Mouse (Mus musculus): ENCODE data around the gene Dnmbp. TPM values are rescaled to one million over a fixed set of nuclear protein-coding genes. Genes with fewer than 3 reads are reported as not detected.

The Dnmbp gene
- polyA plus RNA-seq, 1 experiment from 2014 or later = 27.3 TPM

DNA sequence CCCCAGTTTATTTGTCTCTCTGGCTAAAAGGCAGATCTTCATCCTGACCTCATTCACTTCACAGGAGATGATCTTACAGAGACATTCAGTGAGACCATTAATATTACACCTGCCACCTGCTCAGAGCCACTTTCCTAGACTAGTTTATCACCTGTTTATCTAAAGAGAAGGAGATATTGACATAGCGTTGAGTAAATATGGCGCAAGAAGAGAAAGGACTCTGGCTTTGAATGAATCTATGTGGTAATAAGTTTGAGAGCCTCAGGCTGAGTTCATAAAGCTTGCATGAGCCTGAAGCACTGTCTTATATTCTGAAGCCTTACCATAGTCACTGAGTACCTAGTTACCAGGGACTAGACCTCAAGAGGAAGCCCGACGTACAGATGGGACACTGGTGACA, 128.6 kb downstream of the Dnmbp start:
- WGBS = 90% methylated on average over 4 of the region's 4 CpGs
- Histone ChIP-seq H3K27ac (no peak overlapping the region), H3K4me1 (0 out of 2 replicates have a peak, but pooled peaks cover 4% of the 10 kb centered on the region), H3K27me3 (no peaks in the 10 kb centered on the region), H3K9me3 (no peaks in the 10 kb centered on the region), H3K4me3 (no peak overlapping the region), H3K36me3 (no peaks in the 10 kb centered on the region), H3K9ac (no peak overlapping the region), H3K4me2 (replicated peaks) (no peak overlapping the region)
- ATAC-seq (ENCODE audit: low FRiP score, low read depth) = no peak

DNA sequence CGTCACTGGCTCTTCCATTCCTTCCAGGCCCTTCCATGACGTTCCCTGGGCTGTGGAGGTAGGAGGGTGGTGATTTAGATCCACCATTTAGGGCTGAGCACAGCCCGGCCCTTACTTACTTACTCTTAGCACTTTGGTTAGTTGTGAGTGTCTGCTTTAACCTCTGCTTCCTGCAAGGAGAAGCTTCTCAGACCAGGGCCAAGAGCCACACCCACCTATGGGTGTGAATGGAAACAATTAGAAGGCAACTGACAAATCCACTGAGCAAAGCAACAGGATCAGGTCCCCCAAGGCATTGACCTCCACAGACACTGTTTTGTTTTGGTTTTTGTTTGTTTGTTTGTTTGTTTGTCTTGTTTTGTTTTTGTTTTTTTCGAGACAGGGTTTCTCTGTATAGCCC, 130.7 kb downstream of the Dnmbp start:
- H3K9ac ChIP-seq = no peak overlapping the region
- H3K36me3 ChIP-seq = no peaks in the 10 kb centered on the region
- no peak overlapping the region for H3K4me2 ChIP-seq (replicated peaks)
- no peaks in the 10 kb centered on the region for H3K9me3 ChIP-seq
- no peak for ATAC-seq (ENCODE audit: low FRiP score, low read depth)
- no peak overlapping the region for H3K27ac ChIP-seq
- H3K4me1 ChIP-seq = no peaks in the 10 kb centered on the region
- no peaks in the 10 kb centered on the region for H3K27me3 ChIP-seq
- WGBS = 36% methylated on average over 4 of the region's 4 CpGs
- H3K4me3 ChIP-seq = no peak overlapping the region

DNA sequence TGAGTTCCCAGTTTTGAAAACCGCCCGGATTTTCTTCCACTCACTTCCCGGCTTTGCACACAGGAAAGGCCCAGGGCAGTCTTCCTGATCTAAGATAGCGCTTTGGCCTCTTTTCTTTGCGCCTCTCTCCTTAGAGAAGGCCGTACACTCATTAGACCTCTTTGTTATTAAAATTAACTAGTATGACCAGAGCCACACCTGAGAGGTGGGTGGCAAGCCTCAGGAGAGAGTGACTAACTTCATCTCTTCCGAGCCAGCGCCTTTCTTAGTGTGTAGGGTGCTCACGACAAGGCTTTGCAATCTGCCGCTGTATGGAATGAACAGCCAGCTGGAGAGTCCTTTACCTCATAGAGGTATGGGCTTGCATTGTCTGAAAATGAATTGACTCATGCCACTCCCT, 136.1 kb downstream of the Dnmbp start:
- Histone ChIP-seq H3K27ac (no peak overlapping the region), H3K4me3 (no peak overlapping the region), H3K4me2 (replicated peaks) (no peak overlapping the region), H3K36me3 (no peaks in the 10 kb centered on the region), H3K4me1 (no peaks in the 10 kb centered on the region), H3K9ac (no peak overlapping the region), H3K9me3 (no peaks in the 10 kb centered on the region), H3K27me3 (no peaks in the 10 kb centered on the region)
- no peak for ATAC-seq (ENCODE audit: low FRiP score, low read depth)
- 83% methylated on average over 10 of the region's 10 CpGs for WGBS

DNA sequence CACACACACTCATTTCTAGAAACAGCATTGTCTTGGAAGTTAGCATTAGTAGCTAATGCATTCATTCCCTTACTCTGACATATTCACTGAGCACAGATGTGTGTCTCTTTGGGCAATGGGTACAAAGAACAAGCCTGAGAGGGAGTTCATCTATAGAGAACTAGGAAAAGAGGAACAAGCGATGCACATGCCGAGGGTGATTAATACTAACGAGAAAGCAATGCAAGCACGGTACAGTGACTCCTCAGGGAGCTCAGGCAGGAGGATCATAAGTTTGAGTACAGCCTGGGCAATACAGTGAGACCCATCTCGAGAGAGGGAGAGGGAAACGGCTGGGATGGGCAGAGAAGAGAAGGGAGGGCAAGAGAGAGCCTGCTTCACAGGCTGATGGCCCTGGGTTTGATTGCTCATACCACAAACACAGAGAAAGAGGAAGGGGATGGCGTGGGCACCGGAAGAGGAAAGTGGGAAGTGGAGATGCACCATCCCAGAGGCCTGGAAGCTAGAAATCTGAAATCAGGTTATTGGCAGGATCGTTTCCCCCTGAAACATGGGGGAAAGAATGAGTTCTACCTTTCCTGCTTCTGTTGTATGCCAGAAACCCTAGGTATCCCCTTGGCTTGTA, 138.5 kb downstream of the Dnmbp start:
- no peaks in the 10 kb centered on the region for H3K36me3 ChIP-seq
- no peaks in the 10 kb centered on the region for H3K4me1 ChIP-seq
- no peaks in the 10 kb centered on the region for H3K9me3 ChIP-seq
- no peak overlapping the region for H3K4me2 ChIP-seq (replicated peaks)
- no peak overlapping the region for H3K4me3 ChIP-seq
- ATAC-seq (ENCODE audit: low FRiP score, low read depth) = no peak
- no peak overlapping the region for H3K27ac ChIP-seq
- no peak overlapping the region for H3K9ac ChIP-seq
- H3K27me3 ChIP-seq = no peaks in the 10 kb centered on the region
- WGBS = 83% methylated on average over 9 of the region's 9 CpGs

DNA sequence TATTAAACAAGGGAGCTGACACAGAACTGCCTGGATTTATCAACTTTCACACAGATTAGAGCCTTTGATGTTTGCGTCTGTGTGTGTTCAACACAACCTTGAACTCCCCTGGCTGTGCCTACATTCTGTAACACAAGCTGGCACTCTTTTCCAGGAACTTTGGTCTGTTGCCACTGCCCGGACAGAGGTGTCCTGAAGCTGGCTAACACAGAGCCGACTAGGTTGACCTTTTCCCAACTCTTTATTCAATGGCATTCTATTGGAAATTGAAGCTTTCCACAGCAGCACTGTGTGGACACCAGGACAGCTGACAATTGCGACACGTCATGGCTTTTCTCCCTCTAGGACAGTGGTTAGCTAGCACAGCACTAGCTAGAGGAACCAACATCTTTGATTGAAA, 142.8 kb downstream of the Dnmbp start:
- no peaks in the 10 kb centered on the region for H3K36me3 ChIP-seq
- no peak overlapping the region for H3K27ac ChIP-seq
- 85% methylated on average over 5 of the region's 5 CpGs for WGBS
- H3K4me1 ChIP-seq = no peaks in the 10 kb centered on the region
- H3K4me3 ChIP-seq = no peak overlapping the region
- no peak overlapping the region for H3K9ac ChIP-seq
- H3K4me2 ChIP-seq (replicated peaks) = no peak overlapping the region
- H3K27me3 ChIP-seq = no peaks in the 10 kb centered on the region
- ATAC-seq (ENCODE audit: low FRiP score, low read depth) = no peak
- no peaks in the 10 kb centered on the region for H3K9me3 ChIP-seq

Other genes starting within 250 kb of the Dnmbp start
- gene Cutc, start 187.2 kb downstream of the Dnmbp start, polyA plus RNA-seq (2015; fragmentation: Nextera tagmentation; extraction: Ambion mirVana) = 13.0 and 14.6 TPM in 2 replicates
- 11.4 and 14.5 TPM in 2 replicates for gene Cox15, start 187.2 kb downstream of the Dnmbp start, polyA plus RNA-seq (2015; fragmentation: Nextera tagmentation; extraction: Ambion mirVana)
- 0.09 and 0.11 TPM in 2 replicates for gene Abcc2, start 158.0 kb downstream of the Dnmbp start, polyA plus RNA-seq (2015; fragmentation: Nextera tagmentation; extraction: Ambion mirVana)
- 0.15 and 0.46 TPM in 2 replicates for gene Cpn1, start 46.4 kb upstream of the Dnmbp start, polyA plus RNA-seq (2015; fragmentation: Nextera tagmentation; extraction: Ambion mirVana)
- 0.14 and 0.15 TPM in 2 replicates for gene Cyp2c23, start 89.0 kb upstream of the Dnmbp start, polyA plus RNA-seq (2015; fragmentation: Nextera tagmentation; extraction: Ambion mirVana)
- gene Erlin1, start 129.6 kb upstream of the Dnmbp start, polyA plus RNA-seq (2015; fragmentation: Nextera tagmentation; extraction: Ambion mirVana) = 34.2 and 34.8 TPM in 2 replicates
- 42.5 and 46.8 TPM in 2 replicates for gene Chuk, start 167.3 kb upstream of the Dnmbp start, polyA plus RNA-seq (2015; fragmentation: Nextera tagmentation; extraction: Ambion mirVana)
- 32.5 and 33.9 TPM in 2 replicates for gene Cwf19l1, start 195.7 kb upstream of the Dnmbp start, polyA plus RNA-seq (2015; fragmentation: Nextera tagmentation; extraction: Ambion mirVana)
- gene Bloc1s2, start 206.3 kb upstream of the Dnmbp start, polyA plus RNA-seq (2015; fragmentation: Nextera tagmentation; extraction: Ambion mirVana) = 96.2 and 96.4 TPM in 2 replicates

Measured in limb, embryonic 13.5 days (tissue).